Mouse (Mus musculus) gastrocnemius, postnatal 14 days (tissue): ENCODE results near the gene Asxl1. TPM values are rescaled to one million over a fixed set of nuclear protein-coding genes. Genes with fewer than 3 reads are reported as not detected.
"Not testable (repeated sequence)": the region's sequence is repeated elsewhere in the genome, so short reads cannot be mapped to it uniquely, and the experiment has no call there.

ENCODE experiments used
- DNase-seq: peaks from one replicate; pipeline ENCODE4 v3.0.0; 2021; ENCODE audit warnings: mixed read lengths
- intact Hi-C: fragments of 180-260 bp; cut with DNase I; formaldehyde crosslinking; loops from one replicate; pipeline ENCODE4 v1.15.1; 2025; ENCODE audit warnings: low total_unique reads
- total RNA-seq, 2 experiments: library from RNA; stranded (reverse); gene quantifications; 2 replicates each; pipeline ENCODE4 v1.2.3; 2021

Asxl1 gene
- total RNA-seq, 2 experiments from 2014 or later: 9.5 TPM

DNA sequence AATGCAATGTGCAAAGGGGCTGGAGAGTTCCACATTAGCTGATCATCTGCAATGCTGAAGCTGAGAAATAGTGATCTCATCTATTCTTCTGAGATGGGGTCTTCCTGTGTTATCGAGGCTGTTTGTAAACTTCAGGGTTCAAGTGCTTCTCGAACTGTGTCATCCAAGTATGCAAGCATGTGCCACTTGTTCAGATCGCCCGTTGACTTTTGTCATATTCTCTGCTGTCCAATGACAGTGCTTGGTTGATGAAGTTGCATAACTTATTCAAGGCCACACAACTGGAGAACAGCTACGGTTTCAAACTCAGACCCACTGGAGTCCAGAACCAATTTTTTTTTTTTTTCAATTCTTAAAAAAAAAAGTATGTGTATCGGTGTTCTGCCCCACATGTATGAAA, 3.5 kb upstream of the Asxl1 start:
- intact Hi-C loops: no loop called here
- DNase-seq: no peak

GRCm38 (mm10) chr2:153342602-153343001, 3.0 kb upstream of the Asxl1 start:
- intact Hi-C loops: no loop called here
- DNase-seq: no peak

DNA sequence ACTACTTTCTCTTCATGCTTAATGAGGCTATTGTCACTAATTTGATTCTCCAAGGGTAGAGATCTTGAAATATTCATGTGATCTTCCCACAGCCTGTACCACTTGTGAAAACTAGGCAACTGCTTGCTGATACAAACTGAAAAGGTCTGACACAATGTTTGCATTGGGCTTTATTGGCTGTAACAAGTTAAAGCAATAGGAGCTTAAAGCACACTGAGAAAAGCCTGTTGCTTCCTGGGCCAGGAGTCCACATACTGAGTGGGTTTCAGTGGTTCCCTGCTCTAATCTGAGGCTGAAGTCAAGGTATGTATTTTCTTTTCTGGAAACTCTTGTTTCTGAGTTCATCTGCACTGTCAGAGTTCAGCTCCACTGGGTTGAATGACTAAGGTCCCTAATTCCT, 2.4 kb upstream of the Asxl1 start:
- DNase-seq: no peak
- intact Hi-C loops: no loop called here

DNA sequence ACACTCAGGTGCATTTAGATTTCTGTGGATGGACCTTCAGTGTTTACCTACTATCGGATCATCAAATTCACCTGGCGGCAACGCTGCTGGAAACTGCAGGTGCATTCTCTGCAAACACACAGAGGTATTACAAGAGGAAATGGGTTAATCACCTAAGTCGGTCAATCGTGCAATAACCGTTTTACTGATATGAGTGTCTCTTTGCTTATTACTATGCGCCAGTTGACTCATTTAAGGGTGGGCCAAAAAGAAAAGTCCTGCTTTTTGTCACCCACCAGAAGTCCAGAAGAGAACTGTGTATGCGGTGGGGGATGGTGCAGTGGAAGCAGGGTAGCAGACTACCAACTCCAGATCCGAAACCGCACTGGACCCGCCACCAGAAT, 567 bp upstream of the Asxl1 start:
- intact Hi-C loops: no loop called here

DNA sequence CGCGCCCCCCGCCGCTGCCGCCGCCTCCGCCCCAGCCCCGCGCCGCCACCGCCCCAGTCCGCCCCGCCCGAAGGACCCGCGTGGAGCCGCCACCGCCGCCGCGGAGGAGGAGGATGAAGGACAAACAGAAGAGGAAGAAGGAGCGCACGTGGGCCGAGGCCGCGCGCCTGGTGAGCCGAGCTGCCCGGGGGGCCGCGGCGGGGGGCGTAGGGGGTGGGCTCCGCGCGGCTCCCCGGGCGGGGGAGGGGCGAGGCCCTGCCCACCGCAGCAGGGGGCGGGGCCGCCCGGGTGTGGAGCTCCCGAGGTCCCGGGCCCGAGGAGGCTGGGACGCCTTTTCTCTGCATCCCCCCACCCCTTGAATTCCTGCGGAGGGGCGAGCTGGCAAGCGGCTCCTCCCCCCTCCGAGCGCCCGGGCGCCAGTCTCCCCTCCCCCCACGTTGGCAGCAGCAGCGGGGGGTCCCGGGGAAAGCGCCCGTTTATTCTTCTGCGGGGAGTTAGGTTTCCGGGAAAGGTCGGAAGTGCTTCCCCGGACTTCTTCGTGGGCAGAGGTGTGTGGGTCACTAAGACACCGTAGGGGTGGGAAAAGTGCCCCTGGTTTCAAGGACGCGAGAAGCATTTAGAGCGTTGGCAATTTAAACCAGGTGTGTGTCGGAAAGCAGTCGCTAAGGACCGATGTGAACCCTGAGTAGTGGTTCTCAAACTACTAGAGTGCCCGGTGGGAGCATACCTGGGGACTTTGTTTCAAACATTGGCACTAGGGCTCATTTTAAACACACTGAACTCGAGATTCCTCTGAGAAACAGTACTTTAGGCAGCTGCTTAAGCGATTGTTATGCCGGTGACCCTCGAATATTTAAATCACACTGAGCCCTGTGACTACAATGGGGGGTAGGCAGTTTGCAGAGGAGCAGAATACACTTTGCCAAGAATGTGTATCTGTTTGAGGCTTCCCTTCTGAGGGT, 873 bp downstream of the Asxl1 start:
- intact Hi-C loops: no loop called here

More for the DNA sequence above, 567 bp upstream of the Asxl1 start:
- DNase-seq: no peak

DNA sequence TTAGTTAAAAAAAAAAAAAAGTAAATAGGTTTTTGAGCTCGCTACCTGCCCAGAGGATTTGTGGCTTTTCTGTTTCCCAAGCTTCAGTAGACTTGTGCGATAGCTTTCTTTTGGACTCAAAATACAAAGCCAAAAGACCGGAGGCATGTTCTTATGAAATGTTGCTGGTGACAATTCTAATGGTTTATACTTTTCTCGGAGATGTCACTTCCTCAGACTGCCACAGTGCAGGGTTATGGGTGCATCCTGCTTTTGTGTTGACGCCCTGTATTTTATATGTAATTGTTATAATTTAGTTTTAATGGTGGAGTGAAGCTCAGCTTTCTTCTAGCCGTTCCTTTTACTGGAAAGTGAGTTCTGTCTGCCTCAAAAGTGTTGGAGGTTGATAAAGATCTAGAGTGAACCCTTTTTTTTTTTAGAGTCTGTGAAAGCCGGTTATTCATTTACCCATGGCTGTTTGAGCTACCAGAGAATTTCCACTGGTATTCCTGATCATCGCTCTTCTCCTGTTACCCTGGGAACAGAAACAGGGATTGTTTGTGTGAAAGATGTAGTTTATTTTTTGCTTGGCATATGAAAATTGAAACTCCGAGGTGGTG, 1.7 kb downstream of the Asxl1 start:
- no peak for DNase-seq
- intact Hi-C loops: no loop called here

More for the DNA sequence above, 873 bp downstream of the Asxl1 start:
- DNase-seq: peak; percentile 62

- intact Hi-C loops: no loop called here
- DNase-seq: no peak
These were observed 2.6 kb downstream of the Asxl1 start for GRCm38 (mm10) chr2:153348100-153348831.

DNA sequence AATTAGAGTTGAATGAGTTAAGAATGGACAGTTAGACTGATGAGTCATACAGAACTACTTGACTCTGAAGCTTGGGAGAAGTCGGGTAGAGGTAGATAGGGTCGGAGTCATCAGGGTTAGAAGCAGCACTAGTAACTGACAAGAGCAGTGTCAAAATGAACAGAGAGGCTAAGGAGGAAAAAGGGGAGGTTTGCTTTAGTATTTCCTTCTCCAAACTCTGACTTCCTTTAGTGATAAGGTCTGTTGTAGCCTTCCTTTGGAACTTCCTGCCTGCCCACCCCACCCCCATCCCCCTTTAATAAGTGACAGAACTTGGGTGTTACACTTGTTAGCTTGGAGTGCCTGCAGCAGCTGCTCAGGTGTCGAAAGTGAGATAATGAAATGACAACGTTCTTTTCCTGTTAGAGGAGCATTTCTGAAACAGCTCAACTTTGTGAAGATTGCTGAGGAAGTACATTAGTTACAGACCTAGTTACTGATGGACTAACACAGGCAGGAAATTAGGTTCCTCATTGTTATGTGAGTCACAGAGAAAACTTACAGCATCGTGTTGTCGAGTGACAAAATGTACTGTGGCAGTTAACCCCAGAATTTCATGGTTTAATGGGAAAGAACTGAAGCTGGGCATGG, 5.0 kb downstream of the Asxl1 start:
- DNase-seq: no peak
- intact Hi-C loops: no loop called here

- intact Hi-C loops: no loop called here
These were observed 9.0 kb downstream of the Asxl1 start for GRCm38 (mm10) chr2:153354648-153355047.

DNA sequence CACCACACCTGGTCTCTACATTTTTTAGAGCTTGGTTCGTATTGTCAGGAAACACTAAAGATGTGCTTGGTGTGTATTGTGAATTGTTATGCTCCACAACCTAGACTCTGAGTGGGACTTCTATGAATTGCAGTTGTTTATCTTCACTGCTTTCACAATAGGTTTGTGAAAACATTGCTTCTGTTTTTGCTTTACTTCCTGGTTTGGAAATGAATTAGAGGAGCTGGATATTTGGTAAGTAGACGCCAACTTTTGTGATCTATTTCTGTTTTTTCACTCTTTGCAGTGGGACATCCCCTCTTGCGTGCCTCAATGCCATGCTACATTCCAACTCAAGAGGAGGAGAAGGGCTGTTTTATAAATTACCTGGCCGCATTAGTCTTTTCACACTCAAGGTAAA, 11.2 kb downstream of the Asxl1 start:
- intact Hi-C loops: no loop called here
- no peak for DNase-seq

More at GRCm38 (mm10) chr2:153354648-153355047, 9.0 kb downstream of the Asxl1 start:
- DNase-seq: no peak

DNA sequence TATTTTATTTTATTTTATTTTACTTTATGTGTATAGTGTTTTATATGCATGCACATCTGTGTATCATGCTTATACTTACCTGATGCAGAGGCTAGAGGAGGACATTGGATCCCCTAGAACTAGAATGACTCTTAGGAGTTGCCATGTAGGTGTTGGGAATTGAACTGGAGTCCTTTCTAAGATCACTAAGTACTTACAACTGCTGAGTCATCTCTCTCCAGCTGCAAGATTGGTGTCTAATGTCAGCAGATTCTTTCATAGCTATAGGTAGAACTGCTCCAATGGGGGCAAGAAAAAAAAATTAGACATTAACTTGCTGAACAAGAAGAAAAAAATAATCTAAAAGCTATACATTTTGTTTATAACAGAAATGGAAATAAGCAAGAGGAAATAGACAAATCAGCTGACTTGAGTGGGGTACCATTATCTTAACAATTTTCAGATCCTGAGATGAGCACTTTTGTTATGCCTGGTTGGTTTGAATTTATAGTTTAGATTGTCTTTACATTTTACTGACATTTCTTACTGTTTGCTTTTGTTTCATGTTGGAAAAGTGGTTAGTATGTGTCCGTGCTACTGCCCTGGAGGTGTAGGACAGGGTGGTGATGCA, 15.6 kb downstream of the Asxl1 start:
- intact Hi-C loops: no loop called here
- no peak for DNase-seq

- not testable (repeated sequence) for DNase-seq
These were observed 18.9 kb downstream of the Asxl1 start for GRCm38 (mm10) chr2:153364531-153364930.

GRCm38 (mm10) chr2:153370871-153371270, 25.2 kb downstream of the Asxl1 start:
- intact Hi-C loops: no loop called here
- DNase-seq: no peak

More at GRCm38 (mm10) chr2:153364531-153364930, 18.9 kb downstream of the Asxl1 start:
- intact Hi-C loops: not testable (repeated sequence)

- no peak for DNase-seq
- intact Hi-C loops: no loop called here
These were observed 29.8 kb downstream of the Asxl1 start for GRCm38 (mm10) chr2:153375380-153375779.

GRCm38 (mm10) chr2:153380479-153380878, 34.9 kb downstream of the Asxl1 start:
- DNase-seq: no peak
- intact Hi-C loops: no loop called here

DNA sequence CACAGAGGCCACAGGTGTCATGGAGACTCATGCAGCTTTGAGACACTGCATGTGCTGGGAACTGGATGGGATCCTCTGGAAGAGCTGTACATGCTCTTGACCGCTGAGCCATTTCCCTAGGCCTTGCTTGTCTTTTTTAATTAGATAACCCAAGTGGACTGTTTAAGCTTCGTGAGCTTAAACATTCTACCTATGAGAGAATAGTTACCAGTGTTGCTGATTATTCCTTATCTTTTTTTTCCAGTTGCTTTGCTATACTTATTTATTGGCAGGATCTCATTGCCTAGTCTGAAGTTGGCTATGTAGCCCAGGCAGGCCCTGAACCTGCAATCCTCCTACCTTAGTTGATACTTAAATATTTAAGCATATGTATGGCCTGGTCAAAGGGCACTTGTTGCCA, 44.2 kb downstream of the Asxl1 start:
- intact Hi-C loops: no loop called here
- DNase-seq: no peak

- no peak for DNase-seq
- intact Hi-C loops: no loop called here
These were observed 47.4 kb downstream of the Asxl1 start for GRCm38 (mm10) chr2:153393045-153393444.

GRCm38 (mm10) chr2:153397790-153398515, 52.3 kb downstream of the Asxl1 start:
- DNase-seq: no peak
- intact Hi-C loops: no loop called here

DNA sequence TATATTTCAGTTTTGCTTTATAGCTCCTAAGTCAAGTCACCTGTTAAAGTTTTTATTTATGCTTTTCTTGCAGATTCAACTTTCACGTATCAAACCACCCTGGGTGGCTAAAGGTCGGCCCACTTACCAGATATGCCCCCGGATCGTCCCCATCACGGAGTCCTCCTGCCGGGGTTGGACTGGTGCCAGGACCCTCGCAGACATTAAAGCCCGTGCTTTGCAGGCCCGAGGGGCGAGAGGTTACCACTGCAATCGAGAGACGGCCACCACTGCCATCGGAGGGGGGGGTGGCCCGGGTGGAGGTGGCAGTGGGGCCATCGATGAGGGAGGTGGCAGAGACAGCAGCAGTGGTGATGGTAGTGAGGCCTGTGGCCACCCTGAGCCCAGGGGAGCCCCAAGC, 53.5 kb downstream of the Asxl1 start:
- no peak for DNase-seq
- intact Hi-C loops: no loop called here
